Mouse (Mus musculus): Measurements from ENCODE around the gene Svs6. TPM values are rescaled to one million over a fixed set of nuclear protein-coding genes. Genes with fewer than 3 reads are reported as not detected.

The Svs6 gene
- total and polyA plus RNA-seq, 2 experiments from 2014 or later: not detected

GRCm38 (mm10) chr2:164348980-164349379 lies 32.4 kb downstream of the Svs6 start:
- WGBS: 96% methylated on average over 3 of the region's 3 CpGs
- Histone ChIP-seq H3K4me1 (ENCODE audit: insufficient read depth) (no peaks in the 10 kb centered on the region), H3K9me3 (ENCODE audit: low read length) (no peaks in the 10 kb centered on the region), H3K27ac (ENCODE audit: low read depth, low read length) (no peak overlapping the region), H3K9ac (no peak overlapping the region), H3K36me3 (ENCODE audit: insufficient read depth) (no peaks in the 10 kb centered on the region), H3K27me3 (ENCODE audit: insufficient read depth, low read length) (no peaks in the 10 kb centered on the region), H3K4me3 (ENCODE audit: low read depth, low read length) (no peak overlapping the region), H3K4me2 (ENCODE audit: low read depth) (no peak overlapping the region)
- TF ChIP-seq CTCF (IDR thresholded peaks at IDR 0.05; ENCODE audit: low read depth): peak; percentile 50
- DNase-seq (no peak), ATAC-seq (no peak)

GRCm38 (mm10) chr2:164352697-164353096 lies 36.1 kb downstream of the Svs6 start:
- no peaks in the 10 kb centered on the region for H3K27me3 ChIP-seq (ENCODE audit: insufficient read depth, low read length)
- DNase-seq (no peak), ATAC-seq (no peak)
- 84% methylated on average over 3 of the region's 3 CpGs for WGBS
- no peaks in the 10 kb centered on the region for H3K36me3 ChIP-seq (ENCODE audit: insufficient read depth)
- H3K4me3 ChIP-seq (ENCODE audit: low read depth, low read length): no peak overlapping the region
- no peak for TF ChIP-seq CTCF (IDR thresholded peaks at IDR 0.05; ENCODE audit: low read depth)
- no peak overlapping the region for H3K27ac ChIP-seq (ENCODE audit: low read depth, low read length)
- no peak overlapping the region for H3K4me2 ChIP-seq (ENCODE audit: low read depth)
- H3K4me1 ChIP-seq (ENCODE audit: insufficient read depth): no peaks in the 10 kb centered on the region
- no peak overlapping the region for H3K9ac ChIP-seq
- H3K9me3 ChIP-seq (ENCODE audit: low read length): no peaks in the 10 kb centered on the region

GRCm38 (mm10) chr2:164353356-164353755 lies 36.8 kb downstream of the Svs6 start:
- TF ChIP-seq CTCF (IDR thresholded peaks at IDR 0.05; ENCODE audit: low read depth): no peak
- H3K27ac ChIP-seq (ENCODE audit: low read depth, low read length): no peak overlapping the region
- H3K27me3 ChIP-seq (ENCODE audit: insufficient read depth, low read length): no peaks in the 10 kb centered on the region
- no peak overlapping the region for H3K9ac ChIP-seq
- ATAC-seq (no peak), DNase-seq (no peak)
- H3K4me3 ChIP-seq (ENCODE audit: low read depth, low read length): no peak overlapping the region
- no peaks in the 10 kb centered on the region for H3K36me3 ChIP-seq (ENCODE audit: insufficient read depth)
- no peaks in the 10 kb centered on the region for H3K4me1 ChIP-seq (ENCODE audit: insufficient read depth)
- H3K4me2 ChIP-seq (ENCODE audit: low read depth): no peak overlapping the region
- no peaks in the 10 kb centered on the region for H3K9me3 ChIP-seq (ENCODE audit: low read length)
- WGBS: 89% methylated on average over 11 of the region's 11 CpGs

- H3K4me2 ChIP-seq (ENCODE audit: low read depth): no peak overlapping the region
- H3K27ac ChIP-seq (ENCODE audit: low read depth, low read length): no peak overlapping the region
- no peak overlapping the region for H3K4me3 ChIP-seq (ENCODE audit: low read depth, low read length)
- ATAC-seq (no peak), DNase-seq (no peak)
- H3K36me3 ChIP-seq (ENCODE audit: insufficient read depth): no peaks in the 10 kb centered on the region
- no peaks in the 10 kb centered on the region for H3K9me3 ChIP-seq (ENCODE audit: low read length)
- TF ChIP-seq CTCF (IDR thresholded peaks at IDR 0.05; ENCODE audit: low read depth): no peak
- no peaks in the 10 kb centered on the region for H3K4me1 ChIP-seq (ENCODE audit: insufficient read depth)
- no peaks in the 10 kb centered on the region; the same call in 1 of the 2 replicates for H3K27me3 ChIP-seq (ENCODE audit: insufficient read depth, low read length)
- WGBS: 81% methylated on average over 11 of the region's 11 CpGs
- no peak overlapping the region for H3K9ac ChIP-seq
Observed at GRCm38 (mm10) chr2:164356177-164356967, 39.8 kb downstream of the Svs6 start.

GRCm38 (mm10) chr2:164358373-164358772 lies 41.8 kb downstream of the Svs6 start:
- no peak overlapping the region for H3K4me2 ChIP-seq (ENCODE audit: low read depth)
- ATAC-seq: no peak
- peak; percentile 34 for TF ChIP-seq CTCF (IDR thresholded peaks at IDR 0.05; ENCODE audit: low read depth)
- no peaks in the 10 kb centered on the region; the same call in 1 of the 2 replicates for H3K27me3 ChIP-seq (ENCODE audit: insufficient read depth, low read length)
- WGBS: 77% methylated on average over 3 of the region's 3 CpGs
- H3K9ac ChIP-seq: no peak overlapping the region
- no peak for DNase-seq
- no peaks in the 10 kb centered on the region for H3K4me1 ChIP-seq (ENCODE audit: insufficient read depth)
- no peak overlapping the region for H3K27ac ChIP-seq (ENCODE audit: low read depth, low read length)
- no peaks in the 10 kb centered on the region for H3K36me3 ChIP-seq (ENCODE audit: insufficient read depth)
- H3K4me3 ChIP-seq (ENCODE audit: low read depth, low read length): no peak overlapping the region
- H3K9me3 ChIP-seq (ENCODE audit: low read length): no peaks in the 10 kb centered on the region

GRCm38 (mm10) chr2:164359031-164359430 lies 42.5 kb downstream of the Svs6 start:
- Histone ChIP-seq H3K27ac (ENCODE audit: low read depth, low read length) (no peak overlapping the region), H3K4me1 (ENCODE audit: insufficient read depth) (no peaks in the 10 kb centered on the region), H3K9me3 (ENCODE audit: low read length) (no peaks in the 10 kb centered on the region), H3K4me2 (ENCODE audit: low read depth) (no peak overlapping the region), H3K36me3 (ENCODE audit: insufficient read depth) (no peaks in the 10 kb centered on the region), H3K4me3 (ENCODE audit: low read depth, low read length) (no peak overlapping the region), H3K27me3 (ENCODE audit: insufficient read depth, low read length) (no peaks in the 10 kb centered on the region; the same call in 1 of the 2 replicates), H3K9ac (no peak overlapping the region)
- DNase-seq (no peak), ATAC-seq (no peak)
- 82% methylated on average over 5 of the region's 5 CpGs for WGBS
- TF ChIP-seq CTCF (IDR thresholded peaks at IDR 0.05; ENCODE audit: low read depth): no peak

- H3K36me3 ChIP-seq (ENCODE audit: insufficient read depth): no peaks in the 10 kb centered on the region
- H3K4me2 ChIP-seq (ENCODE audit: low read depth): no peak overlapping the region
- no peaks in the 10 kb centered on the region for H3K4me1 ChIP-seq (ENCODE audit: insufficient read depth)
- no peaks in the 10 kb centered on the region; the same call in 1 of the 2 replicates for H3K27me3 ChIP-seq (ENCODE audit: insufficient read depth, low read length)
- 78% methylated on average over 5 of the region's 5 CpGs for WGBS
- no peak overlapping the region for H3K4me3 ChIP-seq (ENCODE audit: low read depth, low read length)
- no peak for ATAC-seq
- no peak for DNase-seq
- H3K27ac ChIP-seq (ENCODE audit: low read depth, low read length): no peak overlapping the region
- TF ChIP-seq CTCF (IDR thresholded peaks at IDR 0.05; ENCODE audit: low read depth): no peak
- no peak overlapping the region for H3K9ac ChIP-seq
- no peaks in the 10 kb centered on the region for H3K9me3 ChIP-seq (ENCODE audit: low read length)
Observed at GRCm38 (mm10) chr2:164359668-164360067, 43.1 kb downstream of the Svs6 start.
